Mouse (Mus musculus) gonadal fat pad, adult 2 months (tissue): ENCODE results near the gene Gpr83. TPM values are rescaled to one million over a fixed set of nuclear protein-coding genes. Genes with fewer than 3 reads are reported as not detected.

Experiments
- DNase-seq: peaks from one replicate; pipeline ENCODE4 v3.0.0-alpha.2; 2012; ENCODE audit warnings: low read depth
- polyA plus RNA-seq: library from polyadenylated mRNA; depleted of rRNA; stranded (reverse); fragments of >200 nt; gene quantifications from 2 replicates; pipeline ENCODE4 v1.2.3, GENCODE M21; 2012; rRNA removed

Gpr83 gene
- polyA plus RNA-seq, 1 experiment = not detected

GRCm38 (mm10) chr9:14904741-14905475 lies 44.9 kb downstream of the Gpr83 start:
- DNase-seq = no peak

- no peak for DNase-seq
These were observed 45.9 kb downstream of the Gpr83 start for GRCm38 (mm10) chr9:14905956-14906355.

GRCm38 (mm10) chr9:14907816-14908415 lies 47.9 kb downstream of the Gpr83 start:
- no peak for DNase-seq

- no peak for DNase-seq
These were observed 50.0 kb downstream of the Gpr83 start for GRCm38 (mm10) chr9:14909981-14910380.

GRCm38 (mm10) chr9:14912037-14912436 lies 52.0 kb downstream of the Gpr83 start:
- DNase-seq = no peak

- no peak for DNase-seq
These were observed 57.7 kb downstream of the Gpr83 start for GRCm38 (mm10) chr9:14917661-14918060.

- DNase-seq = no peak
These were observed 59.0 kb downstream of the Gpr83 start for GRCm38 (mm10) chr9:14918825-14919668.

Other genes with a start within 250 kb of the Gpr83 start
- 39.4 and 42.4 TPM in 2 replicates for gene Amotl1, start 215.2 kb upstream of the Gpr83 start, polyA plus RNA-seq
- 7.1 and 7.4 TPM in 2 replicates for gene Piwil4, start 119.5 kb upstream of the Gpr83 start, polyA plus RNA-seq
- 12.0 and 18.6 TPM in 2 replicates for gene Fut4, start 107.8 kb upstream of the Gpr83 start, polyA plus RNA-seq
- 0.41 and 0.99 TPM in 2 replicates for gene 1700012B09Rik, start 89.2 kb upstream of the Gpr83 start, polyA plus RNA-seq
- 4.5 and 5.3 TPM in 2 replicates for gene Mre11a, start 75.6 kb upstream of the Gpr83 start, polyA plus RNA-seq
- gene Ankrd49, start 75.4 kb upstream of the Gpr83 start, polyA plus RNA-seq = 8.7 and 10.8 TPM in 2 replicates
- gene Izumo1r, start 43.7 kb downstream of the Gpr83 start, polyA plus RNA-seq = 0.85 and 0.89 TPM in 2 replicates
- 5.0 and 5.8 TPM in 2 replicates for gene Panx1, start 185.3 kb downstream of the Gpr83 start, polyA plus RNA-seq